Mouse (Mus musculus) stomach, embryonic 15.5 days (tissue): ENCODE results near the gene Rps6kb2. TPM values are rescaled to one million over a fixed set of nuclear protein-coding genes. Genes with fewer than 3 reads are reported as not detected.
A peak's percentile ranks its signal among the peaks of the same experiment; 100 is the strongest.

Experiments used
- ATAC-seq: fragments of 200-750 bp; cut with Nextera tagmentation; 2 replicates; pipeline ENCODE4 v1.8.0; 2017; ENCODE audit warnings: low read depth, moderate number of reproducible peaks, moderate TSS enrichment; ENCODE audit not compliant: insufficient read depth, low FRiP score
- H3K27ac ChIP-seq: fragments of 300-500 bp; sonication (generic); 2 replicates; pipeline ENCODE4 v1.5.1; 2015; ENCODE audit warnings: mild to moderate bottlenecking, inconsistent platforms
- H3K27me3 ChIP-seq: fragments of 300-500 bp; sonication (generic); replicated peaks from 2 replicates; pipeline ENCODE4 v1.6.1; 2015; ENCODE audit warnings: inconsistent platforms
- H3K36me3 ChIP-seq: fragments of 300-500 bp; sonication (generic); 2 replicates; pipeline ENCODE4 v1.6.1; 2015; ENCODE audit warnings: inconsistent platforms
- H3K4me1 ChIP-seq: fragments of 300-500 bp; sonication (generic); 2 replicates; pipeline ENCODE4 v1.6.1; 2015; ENCODE audit warnings: inconsistent platforms
- H3K4me2 ChIP-seq: fragments of 300-500 bp; sonication (generic); 2 replicates; pipeline ENCODE4 v1.6.1; 2015; ENCODE audit warnings: mild to moderate bottlenecking, inconsistent platforms
- H3K4me3 ChIP-seq: fragments of 300-500 bp; sonication (generic); replicated peaks from 2 replicates; pipeline ENCODE4 v1.5.1; 2015; ENCODE audit warnings: inconsistent platforms
- H3K9ac ChIP-seq: fragments of 300-500 bp; sonication (generic); 2 replicates; pipeline ENCODE4 v1.6.1; 2015; ENCODE audit warnings: inconsistent platforms
- H3K9me3 ChIP-seq: fragments of 300-500 bp; sonication (generic); 2 replicates; pipeline ENCODE4 v1.6.1; 2016; ENCODE audit warnings: inconsistent platforms
- WGBS: fragments of 180-500 bp; shearing (Covaris S2); methylation state at CpG from one replicate; pipeline ENCODE4 v1.1.7; 2015; 5-methylcytosine and 5-hydroxymethylcytosine counted together
- polyA plus RNA-seq: library from polyadenylated mRNA; unstranded; fragments of >200 nt; fragmentation: Nextera tagmentation; extraction: Ambion mirVana; gene quantifications from 2 replicates; pipeline ENCODE4 v1.2.1, GENCODE M21; 2015

Rps6kb2 gene
- polyA plus RNA-seq, 1 experiment from 2014 or later, result 44.7 TPM

DNA sequence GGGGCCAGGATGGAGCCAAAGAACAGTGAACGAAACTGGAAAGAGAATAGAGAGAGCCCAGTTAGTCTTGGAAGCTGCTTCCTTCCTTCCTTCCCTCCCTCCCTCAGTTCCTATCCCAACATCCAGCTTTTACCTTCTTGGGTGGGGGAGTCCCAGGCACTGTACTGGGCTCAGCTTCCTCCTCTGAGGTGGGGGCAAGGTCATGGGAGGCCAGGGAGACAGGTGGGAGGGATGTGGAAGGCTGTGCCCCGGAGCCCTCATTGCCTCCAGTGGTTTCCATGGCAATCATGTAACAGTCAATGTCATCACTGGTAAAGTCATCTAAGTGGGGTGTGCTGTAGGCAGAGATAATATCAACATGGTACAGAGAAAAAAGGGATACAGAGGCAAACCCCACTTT, 32.9 kb upstream of the Rps6kb2 start:
- no peak overlapping the region for H3K4me2 ChIP-seq
- no peak for ATAC-seq
- no peak overlapping the region for H3K4me3 ChIP-seq
- no peaks in the 10 kb centered on the region for H3K9me3 ChIP-seq
- H3K27me3 ChIP-seq, result no peaks in the 10 kb centered on the region
- no peak overlapping the region for H3K9ac ChIP-seq
- peaks cover 30% of the 10 kb centered on the region for H3K4me1 ChIP-seq
- H3K36me3 ChIP-seq, result peaks cover 48% of the 10 kb centered on the region
- no peak overlapping the region for H3K27ac ChIP-seq
- 62% methylated on average over 2 of the region's 2 CpGs for WGBS

DNA sequence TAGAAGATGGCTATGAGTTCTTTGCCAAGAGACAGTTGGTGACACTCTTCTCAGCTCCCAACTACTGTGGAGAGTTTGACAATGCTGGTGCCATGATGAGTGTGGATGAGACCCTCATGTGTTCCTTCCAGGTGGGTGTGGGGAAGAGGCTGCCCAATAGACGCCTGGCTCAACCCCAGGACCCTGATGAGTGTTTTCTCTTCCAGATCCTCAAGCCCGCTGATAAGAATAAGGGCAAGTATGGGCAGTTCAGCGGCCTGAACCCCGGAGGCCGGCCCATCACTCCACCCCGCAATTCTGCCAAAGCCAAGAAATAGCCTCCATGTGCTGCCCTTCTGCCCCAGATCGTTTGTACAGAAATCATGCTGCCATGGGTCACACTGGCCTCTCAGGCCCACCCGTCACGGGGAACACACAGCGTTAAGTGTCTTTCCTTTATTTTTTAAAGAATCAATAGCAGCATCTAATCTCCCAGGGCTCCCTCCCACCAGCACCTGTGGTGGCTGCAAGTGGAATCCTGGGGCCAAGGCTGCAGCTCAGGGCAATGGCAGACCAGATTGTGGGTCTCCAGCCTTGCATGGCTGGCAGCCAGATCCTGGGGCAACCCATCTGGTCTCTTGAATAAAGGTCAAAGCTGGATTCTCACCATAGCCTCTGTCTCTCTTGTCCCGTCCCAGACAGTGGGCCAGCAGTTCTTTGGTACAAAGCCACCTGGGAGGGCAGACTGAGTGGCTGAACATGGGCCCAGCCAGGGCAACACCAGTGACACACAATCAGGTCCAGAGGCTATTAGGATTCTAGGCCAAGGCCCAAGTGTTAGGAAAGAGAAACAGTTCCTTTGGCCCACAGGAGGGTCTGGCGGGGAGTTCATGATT, 31.9 kb upstream of the Rps6kb2 start:
- H3K9me3 ChIP-seq, result no peaks in the 10 kb centered on the region
- H3K36me3 ChIP-seq, result peaks cover 48% of the 10 kb centered on the region
- no peak overlapping the region for H3K4me2 ChIP-seq
- peaks cover 25% of the 10 kb centered on the region for H3K4me1 ChIP-seq
- WGBS, result 76% methylated on average over 12 of the region's 12 CpGs
- no peak overlapping the region for H3K4me3 ChIP-seq
- ATAC-seq, result no peak
- no peak overlapping the region for H3K27ac ChIP-seq
- H3K27me3 ChIP-seq, result no peaks in the 10 kb centered on the region
- no peak overlapping the region for H3K9ac ChIP-seq

DNA sequence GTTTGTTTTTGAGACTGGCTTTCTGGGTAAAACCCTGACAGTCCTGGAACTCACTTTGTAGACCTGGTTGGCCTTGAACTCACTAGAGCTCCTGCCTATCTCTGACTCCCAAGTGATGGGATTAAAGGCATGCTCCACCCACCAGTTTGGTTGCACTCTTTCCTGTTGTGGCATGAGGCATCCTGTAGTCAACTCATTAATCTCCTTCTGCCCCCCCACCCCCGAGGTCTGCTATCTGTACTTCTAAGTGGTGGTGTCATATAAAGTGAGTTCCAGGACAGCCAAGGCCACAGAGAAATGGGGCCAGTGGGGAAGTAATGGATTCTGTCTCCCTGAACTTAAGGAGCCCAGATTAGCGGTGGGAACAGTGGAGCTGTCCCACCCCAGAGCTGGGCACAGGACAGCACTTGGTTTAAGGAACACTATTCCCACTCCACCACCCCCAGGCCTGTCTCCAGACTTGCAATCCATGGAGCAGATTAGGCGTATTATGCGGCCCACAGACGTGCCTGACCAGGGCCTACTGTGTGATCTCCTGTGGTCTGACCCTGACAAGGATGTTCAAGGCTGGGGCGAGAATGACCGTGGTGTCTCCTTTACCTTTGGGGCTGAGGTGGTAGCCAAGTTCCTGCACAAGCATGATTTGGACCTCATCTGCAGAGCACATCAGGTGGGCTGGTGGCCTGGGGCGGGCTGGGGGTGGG, 31.0 kb upstream of the Rps6kb2 start:
- no peak overlapping the region; the same call in 1 of the 2 replicates for H3K4me2 ChIP-seq
- WGBS, result 81% methylated on average over 8 of the region's 8 CpGs
- peaks cover 45% of the 10 kb centered on the region for H3K36me3 ChIP-seq
- H3K9ac ChIP-seq, result no peak overlapping the region
- H3K27ac ChIP-seq, result no peak overlapping the region
- H3K4me1 ChIP-seq, result peaks cover 25% of the 10 kb centered on the region
- H3K27me3 ChIP-seq, result no peaks in the 10 kb centered on the region
- H3K4me3 ChIP-seq, result peak overlapping the region; percentile 93; the same call in 1 of the 2 replicates
- H3K9me3 ChIP-seq, result no peaks in the 10 kb centered on the region
- ATAC-seq, result no peak

DNA sequence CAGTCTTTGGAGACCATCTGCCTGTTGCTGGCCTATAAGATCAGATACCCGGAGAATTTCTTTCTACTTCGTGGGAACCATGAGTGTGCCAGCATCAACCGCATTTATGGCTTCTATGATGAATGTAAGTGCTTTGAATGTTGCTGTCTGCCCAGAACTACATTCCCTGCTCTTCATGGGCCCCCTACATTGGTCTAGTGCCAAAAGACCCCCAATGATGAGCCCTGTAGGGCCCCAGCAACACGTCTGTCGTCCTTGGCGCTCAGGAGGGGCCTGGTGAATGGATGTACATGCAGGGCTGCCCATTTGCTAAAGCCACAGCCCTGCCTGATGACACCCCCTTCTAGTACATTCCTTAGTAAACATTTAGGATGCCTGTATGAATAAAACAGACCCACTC, 30.0 kb upstream of the Rps6kb2 start:
- no peak for ATAC-seq
- H3K27ac ChIP-seq, result peak overlapping the region; percentile 96; the same call in 1 of the 2 replicates
- H3K4me3 ChIP-seq, result peak overlapping the region; percentile 93
- peaks cover 41% of the 10 kb centered on the region for H3K36me3 ChIP-seq
- H3K4me2 ChIP-seq, result peak overlapping the region; percentile 88
- H3K4me1 ChIP-seq, result peaks cover 25% of the 10 kb centered on the region
- 47% methylated on average over 6 of the region's 6 CpGs for WGBS
- no peaks in the 10 kb centered on the region for H3K27me3 ChIP-seq
- peak overlapping the region; percentile 99 for H3K9ac ChIP-seq
- no peaks in the 10 kb centered on the region for H3K9me3 ChIP-seq

DNA sequence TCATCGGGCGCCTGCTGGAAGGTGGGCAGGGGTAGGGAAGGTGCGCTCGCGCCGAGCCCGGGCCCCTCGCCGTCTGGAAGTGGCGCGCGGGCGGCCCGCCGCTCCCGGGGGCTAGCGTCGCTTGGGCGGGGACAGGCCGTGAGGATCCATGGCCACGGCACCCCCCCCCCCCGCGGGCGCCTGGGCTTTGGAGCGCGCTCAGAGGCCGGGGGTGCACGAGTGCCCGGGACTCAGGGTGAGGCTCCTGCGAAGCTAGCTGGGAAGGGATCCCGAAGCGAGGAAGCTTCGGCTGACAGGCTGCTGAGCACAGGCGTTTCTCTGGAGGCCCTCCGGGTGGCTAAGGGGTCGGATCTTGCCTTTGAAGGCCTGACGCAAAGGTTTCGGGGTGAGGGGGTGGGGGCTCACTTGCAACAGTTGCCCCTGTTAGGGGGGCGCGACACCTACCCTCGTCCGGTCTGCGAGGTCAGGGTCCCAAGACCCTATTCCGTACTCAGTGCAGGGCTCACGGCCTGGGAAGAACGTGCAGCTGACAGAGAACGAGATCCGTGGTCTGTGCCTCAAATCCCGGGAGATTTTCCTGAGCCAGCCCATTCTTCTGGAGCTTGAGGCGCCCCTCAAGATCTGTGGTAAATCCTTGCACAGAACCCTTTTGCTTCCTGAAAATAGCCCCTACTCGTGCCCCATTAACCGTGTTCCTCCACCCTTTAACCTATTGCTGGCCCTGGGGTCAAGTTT, 29.3 kb upstream of the Rps6kb2 start:
- peak overlapping the region; percentile 93 for H3K4me3 ChIP-seq
- H3K27ac ChIP-seq, result peak overlapping the region; percentile 96
- no peaks in the 10 kb centered on the region for H3K27me3 ChIP-seq
- no peak; the same call in 1 of the 2 replicates for ATAC-seq
- WGBS, result 0% methylated on average over 41 of the region's 52 CpGs
- H3K36me3 ChIP-seq, result peaks cover 36% of the 10 kb centered on the region
- H3K9ac ChIP-seq, result peak overlapping the region; percentile 99
- H3K9me3 ChIP-seq, result no peaks in the 10 kb centered on the region
- H3K4me1 ChIP-seq, result peaks cover 25% of the 10 kb centered on the region
- peak overlapping the region; percentile 88 for H3K4me2 ChIP-seq

DNA sequence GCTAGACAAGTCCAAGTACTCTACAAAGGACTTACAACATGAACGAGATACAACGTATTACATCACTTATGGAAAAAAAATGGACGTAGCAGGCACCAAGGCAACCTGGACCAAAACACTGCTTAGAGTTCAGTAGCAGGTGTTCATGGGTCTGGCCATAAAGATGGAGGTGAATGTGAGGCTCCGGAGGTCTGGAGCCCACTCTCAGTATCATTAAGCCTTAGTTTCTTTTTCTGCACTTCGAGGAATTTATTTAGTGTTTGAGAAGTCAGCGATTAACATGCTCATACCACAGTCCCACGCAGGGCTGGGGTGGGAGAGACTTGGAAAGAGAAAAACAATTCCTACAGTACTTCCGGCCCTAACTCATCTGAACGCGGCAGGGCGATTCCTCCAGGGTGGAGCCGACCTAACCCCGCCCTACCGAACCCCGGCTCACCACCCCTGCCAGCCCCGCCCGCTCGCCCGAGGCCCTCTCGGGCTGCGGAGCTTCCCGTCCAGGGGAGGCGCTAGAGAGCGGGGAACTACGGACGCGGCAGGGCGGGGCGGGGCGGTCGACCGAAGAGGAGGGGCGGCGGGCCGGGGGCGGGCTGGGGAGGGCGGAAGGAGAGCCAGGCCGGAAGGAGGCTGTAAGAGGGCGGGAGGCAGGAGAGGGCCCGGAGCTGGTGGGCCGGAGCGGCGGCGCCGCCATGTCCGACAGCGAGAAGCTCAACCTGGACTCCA, 28.5 kb upstream of the Rps6kb2 start, which contains the start of gene Ppp1ca:
Ppp1ca (plus strand) TSS at position 538 of the 723 bp plus-strand sequence.
- Histone ChIP-seq H3K4me2 (peak within 1 kb of the TSS; percentile 88), H3K9me3 (no peaks in the 10 kb centered on the region), H3K4me3 (peak within 1 kb of the TSS; percentile 93), H3K4me1 (peaks cover 22% of the 10 kb centered on the region), H3K9ac (peak within 1 kb of the TSS; percentile 99), H3K27me3 (no peaks in the 10 kb centered on the region), H3K36me3 (peaks cover 29% of the 10 kb centered on the region), H3K27ac (peak within 1 kb of the TSS; percentile 96)
- ATAC-seq, result peak; percentile 92
- WGBS, result 4% methylated on average over 40 of the region's 47 CpGs

DNA sequence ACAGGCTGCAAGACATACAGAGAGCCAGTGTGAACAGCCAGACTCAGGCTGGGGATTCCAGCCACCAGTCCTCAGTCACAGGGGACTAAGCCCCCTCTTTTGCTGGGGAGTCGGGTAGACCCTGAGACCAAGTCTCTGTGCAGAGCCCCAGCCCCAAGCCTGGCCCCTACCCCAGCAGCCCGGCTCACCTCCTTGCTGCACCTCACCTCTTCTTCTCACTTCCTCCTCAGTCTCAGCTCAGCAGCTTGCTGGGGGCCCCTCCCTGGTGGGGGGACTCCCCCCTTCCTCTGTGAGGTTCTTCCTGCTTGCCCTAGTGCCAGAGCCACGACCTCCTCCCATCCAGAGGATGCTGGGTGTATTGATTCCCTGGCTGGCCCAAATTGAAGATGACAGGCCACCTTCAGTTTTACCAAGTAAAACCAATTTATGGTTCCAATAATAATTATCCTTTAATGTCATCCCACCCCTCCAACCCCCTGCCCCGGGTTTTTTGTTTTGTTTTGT, 27.7 kb upstream of the Rps6kb2 start, which contains the start of gene Tbc1d10c:
Tbc1d10c (minus strand) TSS at position 454 of the 504 bp plus-strand sequence.
- WGBS, result 43% methylated on average over 4 of the region's 4 CpGs
- Histone ChIP-seq H3K27me3 (no peaks in the 10 kb centered on the region), H3K4me1 (peaks cover 19% of the 10 kb centered on the region), H3K36me3 (peaks cover 26% of the 10 kb centered on the region), H3K9ac (peak within 1 kb of the TSS; percentile 99), H3K4me3 (peak within 1 kb of the TSS; percentile 93), H3K4me2 (peak within 1 kb of the TSS; percentile 88), H3K27ac (peak within 1 kb of the TSS; percentile 96), H3K9me3 (no peaks in the 10 kb centered on the region)
- no peak for ATAC-seq

DNA sequence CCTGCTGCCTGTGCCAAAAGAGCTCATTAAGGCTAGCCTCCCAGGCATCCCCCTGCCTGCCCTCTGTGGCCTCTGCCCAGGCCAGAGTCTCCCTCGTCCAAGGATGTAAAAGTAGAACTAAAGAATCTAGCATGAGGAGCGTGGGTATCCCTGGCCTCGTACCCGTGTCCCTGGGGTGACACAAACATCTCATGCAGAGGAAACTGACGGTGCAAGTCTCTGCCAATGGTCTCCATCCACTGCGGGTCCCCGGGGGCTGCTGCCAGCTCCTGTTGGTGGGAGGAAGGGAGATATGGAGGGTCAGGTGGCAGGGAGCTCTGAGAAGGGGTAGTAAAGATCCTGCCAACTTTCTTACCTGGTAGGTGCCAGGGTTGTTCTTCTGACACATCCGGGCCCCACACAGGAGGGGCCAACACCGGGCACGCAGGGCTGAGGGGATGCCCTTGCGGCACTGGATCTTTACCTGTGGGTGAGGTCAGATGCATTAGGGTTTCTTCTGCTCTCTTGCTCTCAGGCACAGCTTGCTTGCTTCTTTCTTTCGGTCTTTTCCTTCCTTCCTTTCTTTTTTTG, 26.0 kb upstream of the Rps6kb2 start:
- WGBS, result 86% methylated on average over 12 of the region's 12 CpGs
- Histone ChIP-seq H3K4me2 (no peak overlapping the region), H3K27me3 (no peaks in the 10 kb centered on the region)

DNA sequence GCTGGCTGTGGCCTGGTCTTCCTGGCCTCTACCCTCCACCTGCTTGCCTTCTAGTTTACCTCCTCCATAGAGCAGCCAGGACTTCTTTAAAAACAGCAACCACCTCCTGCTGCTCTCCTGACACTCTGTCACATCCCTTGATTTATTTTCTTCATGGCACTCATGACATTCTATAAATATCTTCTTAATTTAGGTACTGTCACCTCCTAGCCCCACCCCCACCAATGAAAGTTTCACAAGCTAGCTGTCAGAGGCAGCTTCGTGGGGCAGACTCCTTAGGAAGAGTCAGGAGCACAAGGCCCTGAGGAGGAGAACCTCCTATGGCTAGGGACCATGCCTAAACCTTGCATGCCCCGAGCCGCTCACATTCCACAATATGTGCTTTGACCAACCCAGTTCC, 24.1 kb upstream of the Rps6kb2 start:
- Histone ChIP-seq H3K4me1 (0 out of 2 replicates have a peak, but pooled peaks cover 17% of the 10 kb centered on the region), H3K27ac (no peak overlapping the region), H3K4me3 (no peak overlapping the region), H3K27me3 (no peaks in the 10 kb centered on the region), H3K4me2 (no peak overlapping the region), H3K9me3 (no peaks in the 10 kb centered on the region), H3K36me3 (no peaks in the 10 kb centered on the region), H3K9ac (no peak overlapping the region)
- 62% methylated on average over 3 of the region's 3 CpGs for WGBS
- no peak for ATAC-seq

More for the DNA sequence above, 26.0 kb upstream of the Rps6kb2 start:
- Histone ChIP-seq H3K9ac (no peak overlapping the region), H3K4me3 (no peak overlapping the region), H3K9me3 (no peaks in the 10 kb centered on the region), H3K4me1 (peaks cover 30% of the 10 kb centered on the region), H3K36me3 (peaks cover 9% of the 10 kb centered on the region; the same call in 1 of the 2 replicates), H3K27ac (no peak overlapping the region)
- ATAC-seq, result no peak

DNA sequence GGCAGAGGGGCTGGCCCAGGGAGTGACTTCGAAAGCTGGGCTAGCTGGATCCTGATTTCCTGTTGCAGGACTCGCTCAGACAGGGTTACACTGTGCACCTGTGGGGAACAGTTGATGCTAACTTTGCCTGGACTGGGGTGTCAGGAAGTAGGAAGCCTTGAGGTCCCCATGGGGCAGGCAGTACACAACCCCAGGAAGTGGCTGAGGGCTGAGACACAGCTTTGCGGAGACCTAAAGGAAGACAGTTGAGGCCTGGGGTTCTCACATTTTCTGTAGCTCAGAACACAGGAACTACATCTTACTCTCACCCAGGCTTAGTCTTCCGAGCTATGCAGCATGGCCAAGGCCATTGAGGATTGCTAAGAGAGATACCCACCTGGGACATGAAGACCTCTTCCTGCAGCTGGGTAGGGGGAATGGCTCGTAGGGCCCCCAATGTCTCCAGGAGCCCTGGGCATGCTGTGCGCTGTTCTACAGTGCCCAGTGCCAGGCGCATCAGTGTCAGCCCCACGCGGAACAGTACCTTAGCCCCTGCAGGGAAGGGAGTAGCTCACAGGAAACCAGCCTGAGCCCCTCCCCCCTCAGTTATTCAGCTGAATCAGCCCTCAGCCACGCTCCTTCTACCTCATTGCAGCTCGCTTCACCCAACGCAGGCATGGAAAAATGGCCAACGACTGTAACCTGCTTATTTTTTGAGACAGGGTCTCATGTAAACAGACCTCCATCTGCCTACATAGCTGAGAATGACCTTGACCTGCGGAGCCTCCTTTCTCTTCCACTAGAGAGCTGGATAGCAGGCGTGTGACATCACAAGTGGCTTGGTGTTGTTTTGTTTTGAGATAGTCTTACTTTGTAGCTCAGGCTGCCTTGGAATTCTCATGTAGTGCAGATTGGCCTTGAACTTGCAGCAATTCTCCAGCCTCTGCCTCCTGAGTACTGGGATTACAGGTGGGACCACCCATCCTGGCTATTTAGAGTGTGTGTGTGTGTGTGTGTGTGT, 22.1 kb upstream of the Rps6kb2 start:
- no peak overlapping the region for H3K4me3 ChIP-seq

More for the DNA sequence above, 22.1 kb upstream of the Rps6kb2 start:
- H3K4me1 ChIP-seq, result peaks cover 19% of the 10 kb centered on the region
- 0 out of 2 replicates have a peak, but pooled peaks have one; percentile 20 for ATAC-seq
- H3K36me3 ChIP-seq, result no peaks in the 10 kb centered on the region
- no peak overlapping the region for H3K9ac ChIP-seq
- no peaks in the 10 kb centered on the region for H3K9me3 ChIP-seq
- H3K27me3 ChIP-seq, result no peaks in the 10 kb centered on the region
- no peak overlapping the region for H3K4me2 ChIP-seq
- WGBS, result 40% methylated on average over 15 of the region's 15 CpGs
- H3K27ac ChIP-seq, result no peak overlapping the region
